Comparison of ENCODE assay signal across 11 mouse cellular contexts in the genomic region with DNA sequence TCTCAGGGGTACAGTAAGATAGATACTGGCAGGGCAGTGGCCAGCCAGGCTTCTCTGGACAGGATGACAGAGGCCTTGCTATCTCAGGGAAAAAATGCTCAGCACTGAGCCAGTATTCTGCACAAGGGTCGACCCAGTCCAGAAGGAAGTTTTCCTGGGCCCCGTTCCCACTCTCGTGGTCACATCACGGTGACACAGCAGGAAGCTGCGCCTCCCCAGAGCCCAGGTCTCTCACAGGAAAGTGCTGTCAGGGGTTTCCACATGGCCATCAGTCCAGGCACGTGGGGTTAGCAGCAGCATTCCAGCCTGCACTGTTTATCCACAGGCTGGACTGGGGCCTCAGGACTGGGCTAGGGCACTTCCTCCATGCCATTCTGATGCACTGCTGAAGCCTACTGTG.
A peak's percentile ranks its signal among the peaks of the same experiment; 100 is the strongest.
DNase-seq lines count a peak whose midpoint lies in the region; ATAC-seq and TF ChIP-seq lines count a peak whose summit lies in the region.
"Had no signal": no experiment of that assay in that cellular context is flagged by ENCODE, and none has a peak within 500 bp of the region (broad histone marks: within the 10 kb centered on the region; RNA-seq: fewer than 3 reads in every experiment).

No protein-coding gene starts in this region.

- intact Hi-C loops in left cerebral cortex, postnatal 4 days (cut with DNase I) = no loop called here

- DNase-seq in lung, postnatal 10 days = peak; percentile 15
- no peak for DNase-seq in lung, postnatal 0 days (ENCODE audit: low spot score)
- DNase-seq in heart, adult 8-10 months (ENCODE audit: low spot score) = peak; percentile 73
- peak; percentile 72 for DNase-seq in kidney, adult 18-20 months
- DNase-seq in layer of hippocampus, adult 9-11 months = no peak
- no peak for DNase-seq in layer of hippocampus, postnatal 36 days
- no peak for DNase-seq in left cerebral cortex, postnatal 4 days
- no peak for DNase-seq in retina, postnatal 1 day

- H3K4me2 ChIP-seq in lung, postnatal 0 days (replicated peaks; ENCODE audit: low read depth, low read length) = no peak overlapping the region
- H3K4me2 ChIP-seq: midbrain, embryonic 15.5 days had no signal

- H3K4me1 ChIP-seq in lung, postnatal 0 days (ENCODE audit: insufficient read depth, low read depth, low read length) = no peaks in the 10 kb centered on the region
- H3K4me1 ChIP-seq: midbrain, embryonic 15.5 days had no signal

- TF ChIP-seq EP300 in lung, postnatal 0 days (IDR thresholded peaks at IDR 0.05) = no peak

- 45% methylated on average over 6 of the region's 6 CpGs for WGBS in lung, postnatal 0 days

- no peaks in the 10 kb centered on the region for H3K27me3 ChIP-seq in lung, postnatal 0 days (replicated peaks; ENCODE audit: insufficient read depth, low read length)

- ATAC-seq in lung, postnatal 0 days = no peak
- ATAC-seq: forebrain, embryonic 14.5 days; inflammation-experienced regulatory T-cells, adult 6 months; midbrain, embryonic 15.5 days had no signal

- H3K27ac ChIP-seq in lung, postnatal 0 days (ENCODE audit: low read length) = no peak overlapping the region
- H3K27ac ChIP-seq: midbrain, embryonic 15.5 days had no signal

- H3K36me3 ChIP-seq in lung, postnatal 0 days (ENCODE audit: insufficient read depth, low read length) = no peaks in the 10 kb centered on the region
- H3K36me3 ChIP-seq: midbrain, embryonic 15.5 days had no signal

- H3K4me3 ChIP-seq in lung, postnatal 0 days (ENCODE audit: low read depth, low read length) = no peak overlapping the region
- H3K4me3 ChIP-seq: midbrain, embryonic 15.5 days had no signal

- H3K9me3 ChIP-seq in lung, postnatal 0 days (ENCODE audit: low read length) = no peaks in the 10 kb centered on the region
- H3K9me3 ChIP-seq: midbrain, embryonic 15.5 days had no signal

- H3K9ac ChIP-seq in lung, postnatal 0 days (replicated peaks; ENCODE audit: low read depth) = no peak overlapping the region
- H3K9ac ChIP-seq: midbrain, embryonic 15.5 days had no signal

- no peak for TF ChIP-seq CTCF in lung, postnatal 0 days (IDR thresholded peaks at IDR 0.05)

Comparison
In these comparisons a context has a peak if more than half of its experiments do, and no peak if none do; other contexts are left out.
1. DNase-seq: peak in lung, postnatal 10 days (single experiment), heart, adult 8-10 months (single experiment) and kidney, adult 18-20 months (single experiment); none in lung, postnatal 0 days (single experiment), layer of hippocampus, adult 9-11 months (single experiment), layer of hippocampus, postnatal 36 days (0 of 2), left cerebral cortex, postnatal 4 days (single experiment) and retina, postnatal 1 day (single experiment).